In the genomic region with DNA sequence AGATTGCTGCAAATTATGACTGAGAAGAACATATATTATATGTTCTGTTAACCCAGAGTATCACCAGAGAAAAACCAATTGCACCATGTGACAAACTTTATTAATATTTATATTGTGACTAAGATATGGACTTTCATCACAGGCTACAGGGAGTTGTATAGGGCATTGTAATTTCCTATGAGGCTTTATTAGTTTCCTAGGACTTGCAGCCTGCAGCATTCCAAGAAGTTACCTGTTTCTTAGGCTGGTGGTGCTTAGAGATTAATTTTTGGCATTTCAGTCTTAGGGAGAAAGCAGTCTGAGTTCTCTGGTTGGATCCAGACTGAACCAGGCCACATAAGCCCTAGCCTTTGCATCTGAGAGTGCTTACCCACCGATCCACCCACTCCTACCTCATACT, we compare ENCODE assay signal across 7 mouse cellular contexts.
A peak's percentile ranks its signal among the peaks of the same experiment; 100 is the strongest.
DNase-seq lines count a peak whose midpoint lies in the region; ATAC-seq lines count a peak whose summit lies in the region.
"Not testable (repeated sequence)": the region's sequence is repeated elsewhere in the genome, so short reads cannot be mapped to it uniquely, and the experiment has no call there.

No protein-coding gene starts in this region.

- no CpG with 5 or more reads among the region's 1 CpGs for WGBS in forebrain, embryonic 12.5 days
- no CpG with 5 or more reads among the region's 1 CpGs for WGBS in heart, embryonic 12.5 days
- no CpG with 5 or more reads among the region's 1 CpGs for WGBS in hindbrain, embryonic 12.5 days
- WGBS in intestine, embryonic 14.5 days = no CpG with 5 or more reads among the region's 1 CpGs
- no CpG with 5 or more reads among the region's 1 CpGs for WGBS in liver, embryonic 11.5 days
- no CpG with 5 or more reads among the region's 1 CpGs for WGBS in midbrain, embryonic 11.5 days
- WGBS in stomach, embryonic 15.5 days = no CpG with 5 or more reads among the region's 1 CpGs

- not testable (repeated sequence) for H3K4me3 ChIP-seq in forebrain, embryonic 12.5 days (replicated peaks); heart, embryonic 12.5 days; hindbrain, embryonic 12.5 days; intestine, embryonic 14.5 days (ENCODE audit: low read depth, low read length); liver, embryonic 11.5 days (ENCODE audit: low read depth, low read length); midbrain, embryonic 11.5 days (ENCODE audit: low read depth, low read length); stomach, embryonic 15.5 days (replicated peaks)

- ATAC-seq in forebrain, embryonic 12.5 days (ENCODE audit: low FRiP score) = peak; percentile 33; the same call in 1 of the 2 replicates
- ATAC-seq in heart, embryonic 12.5 days (ENCODE audit: insufficient number of reproducible peaks, low FRiP score) = 0 out of 2 replicates have a peak, but pooled peaks have one; percentile 34
- peak; percentile 40; the same call in 1 of the 2 replicates for ATAC-seq in hindbrain, embryonic 12.5 days (ENCODE audit: low FRiP score)
- 0 out of 2 replicates have a peak, but pooled peaks have one; percentile 36 for ATAC-seq in intestine, embryonic 14.5 days (replicated peaks; ENCODE audit: low FRiP score, low TSS enrichment, low read depth)
- peak; percentile 20; the same call in 1 of the 2 replicates for ATAC-seq in liver, embryonic 11.5 days (replicated peaks; ENCODE audit: low FRiP score)
- ATAC-seq in midbrain, embryonic 11.5 days (ENCODE audit: low FRiP score) = peak; percentile 41; the same call in 1 of the 2 replicates
- peak; percentile 56; the same call in 1 of the 2 replicates for ATAC-seq in stomach, embryonic 15.5 days (ENCODE audit: insufficient read depth, low FRiP score, low read depth)

- not testable (repeated sequence) for DNase-seq in intestine, embryonic 14.5 days (ENCODE audit: low spot score); liver, embryonic 11.5 days (ENCODE audit: low spot score); midbrain, embryonic 11.5 days (ENCODE audit: low spot score, missing footprints)

- not testable (repeated sequence) for H3K4me2 ChIP-seq in forebrain, embryonic 12.5 days; heart, embryonic 12.5 days; hindbrain, embryonic 12.5 days (replicated peaks); intestine, embryonic 14.5 days (ENCODE audit: low read length); liver, embryonic 11.5 days; midbrain, embryonic 11.5 days; stomach, embryonic 15.5 days

- not testable (repeated sequence) for H3K9ac ChIP-seq in forebrain, embryonic 12.5 days; heart, embryonic 12.5 days; hindbrain, embryonic 12.5 days; intestine, embryonic 14.5 days (ENCODE audit: low read length); liver, embryonic 11.5 days (ENCODE audit: low read depth, low read length); midbrain, embryonic 11.5 days (ENCODE audit: low read length); stomach, embryonic 15.5 days

- not testable (repeated sequence) for H3K27me3 ChIP-seq in forebrain, embryonic 12.5 days; heart, embryonic 12.5 days (replicated peaks); hindbrain, embryonic 12.5 days; intestine, embryonic 14.5 days (replicated peaks; ENCODE audit: control insufficient read depth, insufficient read depth, low read length); liver, embryonic 11.5 days (replicated peaks; ENCODE audit: control insufficient read depth, insufficient read depth, low read length); midbrain, embryonic 11.5 days (ENCODE audit: control insufficient read depth, insufficient read depth, low read length); stomach, embryonic 15.5 days (replicated peaks)

- not testable (repeated sequence) for H3K27ac ChIP-seq in forebrain, embryonic 12.5 days; heart, embryonic 12.5 days (ENCODE audit: poor library complexity, severe bottlenecking); hindbrain, embryonic 12.5 days; intestine, embryonic 14.5 days (ENCODE audit: low read depth); liver, embryonic 11.5 days (ENCODE audit: low read depth, low read length); midbrain, embryonic 11.5 days (ENCODE audit: low read depth, low read length); stomach, embryonic 15.5 days

- not testable (repeated sequence) for H3K4me1 ChIP-seq in forebrain, embryonic 12.5 days; heart, embryonic 12.5 days (replicated peaks); hindbrain, embryonic 12.5 days; intestine, embryonic 14.5 days (replicated peaks; ENCODE audit: control insufficient read depth, insufficient read depth, low read length); liver, embryonic 11.5 days (replicated peaks; ENCODE audit: control insufficient read depth, insufficient read depth, low read length); midbrain, embryonic 11.5 days (ENCODE audit: control insufficient read depth, insufficient read depth, low read length); stomach, embryonic 15.5 days

- H3K9me3 ChIP-seq in forebrain, embryonic 12.5 days; heart, embryonic 12.5 days (replicated peaks); hindbrain, embryonic 12.5 days (replicated peaks); intestine, embryonic 14.5 days (ENCODE audit: control insufficient read depth, low read length); liver, embryonic 11.5 days (ENCODE audit: control insufficient read depth, low read length); midbrain, embryonic 11.5 days (ENCODE audit: control insufficient read depth, low read length); stomach, embryonic 15.5 days: not testable (repeated sequence)

- not testable (repeated sequence) for H3K36me3 ChIP-seq in forebrain, embryonic 12.5 days (replicated peaks); heart, embryonic 12.5 days; hindbrain, embryonic 12.5 days; intestine, embryonic 14.5 days (ENCODE audit: control insufficient read depth, insufficient read depth, low read length); liver, embryonic 11.5 days (ENCODE audit: control insufficient read depth, insufficient read depth, low read length); midbrain, embryonic 11.5 days (ENCODE audit: control insufficient read depth, insufficient read depth, low read length); stomach, embryonic 15.5 days
